ENCODE assay signal across 8 mouse cellular contexts in the genomic region with DNA sequence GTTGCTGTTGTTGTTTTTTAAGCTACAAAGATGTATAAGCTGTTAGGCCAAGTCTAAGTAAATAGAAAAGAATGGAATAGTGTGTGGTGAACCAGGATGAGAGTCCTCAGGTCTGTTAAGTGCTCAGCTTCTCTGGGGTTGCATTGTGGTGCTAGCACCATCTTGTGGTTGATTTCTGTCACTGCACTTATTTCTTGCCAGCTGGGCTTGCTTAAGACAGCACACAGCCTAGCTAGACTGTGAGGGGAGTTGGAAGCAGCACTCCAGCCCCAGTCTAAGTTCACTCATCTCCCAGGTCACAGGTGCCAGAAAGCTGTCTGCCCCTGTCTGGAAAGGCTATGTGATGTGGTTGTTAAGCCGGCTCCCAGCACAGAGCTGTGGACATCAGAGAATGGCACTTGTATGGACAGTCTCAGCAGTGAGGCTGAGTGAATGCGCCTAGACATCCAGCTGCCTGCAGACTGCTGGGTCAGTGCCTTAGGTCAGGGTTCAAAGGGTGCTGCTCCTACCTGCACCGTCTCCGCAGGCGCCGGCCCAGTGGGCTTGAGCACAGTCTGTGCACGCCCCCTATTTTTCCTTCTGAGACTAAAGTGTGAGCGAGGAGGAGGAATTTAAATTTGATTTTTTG. TPM values are rescaled to one million over a fixed set of nuclear protein-coding genes. Genes with fewer than 3 reads are reported as not detected.
A peak's percentile ranks its signal among the peaks of the same experiment; 100 is the strongest.
DNase-seq lines count a peak whose midpoint lies in the region; ATAC-seq and TF ChIP-seq lines count a peak whose summit lies in the region.

No protein-coding gene starts in this region.

- no peak overlapping the region for H3K9ac ChIP-seq in forebrain, embryonic 16.5 days (replicated peaks; ENCODE audit: low read depth, low read length)

- no peaks in the 10 kb centered on the region for H3K9me3 ChIP-seq in G1E (replicated peaks)
- no peaks in the 10 kb centered on the region for H3K9me3 ChIP-seq in forebrain, embryonic 16.5 days (ENCODE audit: control insufficient read depth, low read length)

- TF ChIP-seq CTCF in G1E (IDR thresholded peaks at IDR 0.05; ENCODE audit: low read depth, low read length) = peak; percentile 89
- peak; percentile 92 for TF ChIP-seq CTCF in layer of hippocampus, adult 2 months (conservative IDR thresholded peaks at IDR 0.05)

- DNase-seq in G1E (ENCODE audit: low spot score) = peak; percentile 52
- peak; percentile 56 for DNase-seq in cerebellum, adult 11-12 months
- peak; percentile 75 for DNase-seq in heart, postnatal 4 days
- DNase-seq in layer of hippocampus, adult 2 months (ENCODE audit: low spot score in 2 of 2) = peak; percentile 76 to 78
- DNase-seq in lung, adult 18-20 months = peak; percentile 62 to 74
- DNase-seq in thymus, postnatal 10 days (ENCODE audit: low spot score in 2 of 2) = peak; percentile 38 to 63

- peak overlapping the region; percentile 0; the same call in 1 of the 2 replicates for H3K4me3 ChIP-seq in G1E (ENCODE audit: low read depth, low read length)
- no peak overlapping the region for H3K4me3 ChIP-seq in forebrain, embryonic 16.5 days (replicated peaks; ENCODE audit: low read length)
- H3K4me3 ChIP-seq in layer of hippocampus, adult 2 months = no peak overlapping the region

- H3K4me2 ChIP-seq in forebrain, embryonic 16.5 days (ENCODE audit: low read length) = no peak overlapping the region

- ATAC-seq in G1E (ENCODE audit: extremely low read depth, insufficient number of reproducible peaks, low FRiP score, poor library complexity, severe bottlenecking) = peak; percentile 70
- ATAC-seq in forebrain, embryonic 16.5 days = peak; percentile 82
- ATAC-seq in neutrophil, adult 5-6 weeks (ENCODE audit: extremely low read depth, insufficient number of reproducible peaks, low FRiP score, poor library complexity, severe bottlenecking) = peak; percentile 91

- no peaks in the 10 kb centered on the region for H3K27me3 ChIP-seq in G1E (ENCODE audit: insufficient read depth, low read length)
- H3K27me3 ChIP-seq in forebrain, embryonic 16.5 days (replicated peaks; ENCODE audit: control insufficient read depth, insufficient read depth, low read length) = no peaks in the 10 kb centered on the region

- H3K4me1 ChIP-seq in G1E (ENCODE audit: insufficient read depth, low read depth, low read length) = peaks cover 6% of the 10 kb centered on the region; the same call in 1 of the 2 replicates
- no peaks in the 10 kb centered on the region; the same call in 1 of the 2 replicates for H3K4me1 ChIP-seq in forebrain, embryonic 16.5 days (replicated peaks; ENCODE audit: control insufficient read depth, insufficient read depth, low read length)

- no peak overlapping the region for H3K27ac ChIP-seq in forebrain, embryonic 16.5 days (ENCODE audit: low read length)
- H3K27ac ChIP-seq in layer of hippocampus, adult 2 months = no peak overlapping the region

- peaks cover 86% of the 10 kb centered on the region for H3K36me3 ChIP-seq in G1E (replicated peaks)
- H3K36me3 ChIP-seq in forebrain, embryonic 16.5 days (ENCODE audit: control insufficient read depth, insufficient read depth) = peaks cover 3% of the 10 kb centered on the region

- WGBS in forebrain, embryonic 16.5 days = 90% methylated on average over 8 of the region's 8 CpGs

RNA-seq across cellular contexts. Expression of gene Vti1a, which starts 16.7 kb away (rescaled TPM):
- total RNA-seq in G1E (2014; fragmentation: Nextera tagmentation) (33.0 and 38.0 TPM in 2 replicates), G1E (2017) (29.7 and 33.2 TPM in 2 replicates)
- 7.4 and 7.7 TPM in 2 replicates for polyA plus RNA-seq in G1E (2012)
- polyA plus RNA-seq in forebrain, embryonic 16.5 days (2015; fragmentation: Nextera tagmentation; extraction: Ambion mirVana) = 29.3 and 34.4 TPM in 2 replicates
- 10 to 100 TPM; 19.8 to 19.9 TPM for total RNA-seq in heart, postnatal 4 days (2021)
- 10 to 100 TPM; 57.6 to 60.4 TPM for total RNA-seq in layer of hippocampus, adult 2 months (2021)
- total RNA-seq in neutrophil, adult 5-6 weeks (2017) = 49.1 and 62.6 TPM in 2 replicates

RNA-seq across cellular contexts. Expression of gene Zdhhc6, which starts 16.9 kb away (rescaled TPM):
- total RNA-seq in G1E (2014; fragmentation: Nextera tagmentation) = 50.4 and 51.0 TPM in 2 replicates
- total RNA-seq in G1E (2017) = 62.8 and 71.4 TPM in 2 replicates
- polyA plus RNA-seq in G1E (2012) = 31.4 and 33.8 TPM in 2 replicates
- polyA plus RNA-seq in forebrain, embryonic 16.5 days (2015; fragmentation: Nextera tagmentation; extraction: Ambion mirVana) = 69.8 and 70.4 TPM in 2 replicates
- total RNA-seq in heart, postnatal 4 days (2021) = 10 to 100 TPM; 25.9 to 28.0 TPM
- 10 to 100 TPM; 28.3 to 29.2 TPM for total RNA-seq in layer of hippocampus, adult 2 months (2021)
- total RNA-seq in neutrophil, adult 5-6 weeks (2017) = 43.1 and 45.9 TPM in 2 replicates
